Mouse (Mus musculus) heart, postnatal 4 days (tissue): ENCODE measurements around the gene Ell. TPM values are rescaled to one million over a fixed set of nuclear protein-coding genes. Genes with fewer than 3 reads are reported as not detected.
"Not testable (repeated sequence)": the region's sequence is repeated elsewhere in the genome, so short reads cannot be mapped to it uniquely, and the experiment has no call there.

Experiments used
- DNase-seq: peaks from one replicate; pipeline ENCODE4 v3.0.0; 2021
- total RNA-seq, 2 experiments: library from RNA; stranded (reverse); gene quantifications; 2 replicates each; pipeline ENCODE4 v1.2.3; 2021

Gene Ell
- total RNA-seq, 2 experiments from 2014 or later: 16.7 to 17.6 TPM

DNA sequence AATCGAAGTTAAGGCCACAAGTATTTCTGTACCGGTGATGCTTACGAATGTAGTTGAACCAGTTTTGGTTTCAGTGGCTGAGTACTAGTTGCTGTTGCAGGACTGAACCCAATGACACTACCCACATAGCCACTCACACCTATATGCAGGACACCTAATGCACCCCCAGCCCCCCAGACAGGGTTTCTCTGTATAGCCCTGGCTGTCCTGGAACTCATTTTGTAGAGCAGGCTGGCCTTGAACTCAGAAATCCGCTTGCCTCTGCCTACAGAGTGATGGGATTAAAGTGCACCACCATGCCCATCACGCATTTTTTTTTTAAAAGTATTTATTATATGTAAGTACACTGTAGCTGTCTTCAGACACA is 32.2 kb upstream of the Ell start:
- peak; percentile 25 for DNase-seq

DNA sequence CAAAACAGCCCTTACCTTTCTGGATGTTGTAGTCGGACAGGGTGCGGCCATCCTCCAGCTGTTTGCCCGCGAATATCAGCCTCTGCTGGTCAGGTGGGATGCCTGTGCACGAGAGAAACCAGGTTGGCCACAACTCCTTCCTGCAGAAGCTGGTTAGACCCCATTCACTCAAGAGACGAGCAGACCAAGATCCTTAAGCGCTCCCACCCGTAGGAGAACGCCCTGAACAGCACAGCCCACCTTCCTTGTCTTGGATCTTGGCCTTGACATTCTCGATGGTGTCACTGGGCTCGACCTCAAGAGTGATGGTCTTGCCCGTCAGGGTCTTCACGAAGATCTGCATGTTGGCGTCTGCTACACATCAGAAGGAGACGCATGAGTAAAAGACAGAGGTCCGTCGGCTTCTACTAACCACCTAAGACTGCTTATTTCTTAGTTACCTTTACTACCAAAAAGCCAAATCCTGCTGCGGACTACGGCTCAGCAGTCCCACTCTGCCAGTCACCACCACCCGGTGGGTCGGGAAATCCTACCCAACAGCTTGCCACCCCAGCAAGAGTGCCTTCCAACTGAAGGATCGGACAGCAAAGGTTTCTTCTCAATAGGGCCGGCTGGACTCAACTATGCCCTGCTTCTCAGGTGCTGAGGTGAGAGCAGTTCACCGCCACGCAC is 29.8 kb upstream of the Ell start:
- DNase-seq: no peak

DNA sequence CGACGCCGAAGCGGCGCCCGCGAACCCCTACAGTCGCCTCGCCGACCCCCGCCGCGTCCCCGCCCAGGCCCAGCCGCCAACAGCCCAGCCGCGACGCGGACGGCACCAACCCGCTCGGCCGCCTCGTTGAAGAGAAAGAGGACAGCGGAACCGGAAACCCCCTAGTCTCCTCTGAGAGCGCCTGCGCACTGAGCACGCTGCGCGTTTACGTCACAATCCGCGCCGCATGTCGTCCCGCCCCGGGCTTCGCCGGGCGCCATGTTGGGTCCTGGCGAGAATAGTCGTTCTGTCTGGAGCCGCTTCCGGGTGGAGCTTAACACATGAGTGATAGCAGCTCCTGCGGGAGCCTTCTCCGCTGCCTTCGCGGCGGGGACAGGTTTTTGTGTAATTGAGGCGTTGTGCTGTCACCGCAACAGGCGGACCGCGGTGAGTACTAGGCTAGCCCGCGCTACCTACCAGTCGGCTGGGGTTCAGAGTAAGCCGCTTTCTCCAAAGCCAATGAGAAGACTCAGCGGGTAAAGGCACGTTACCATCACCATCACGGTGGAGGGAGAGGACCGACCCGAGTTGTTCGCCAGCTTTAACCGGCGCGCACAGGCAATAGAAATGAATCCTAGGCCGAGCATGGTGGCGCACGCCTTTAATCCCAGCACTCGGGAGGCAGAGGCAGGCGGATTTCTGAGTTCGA is 28.9 kb upstream of the Ell start, which contains the start of gene Uba52:
Uba52 (minus strand) TSS at position 574 of the 688 bp plus-strand sequence.
- DNase-seq: peak; percentile 98

DNA sequence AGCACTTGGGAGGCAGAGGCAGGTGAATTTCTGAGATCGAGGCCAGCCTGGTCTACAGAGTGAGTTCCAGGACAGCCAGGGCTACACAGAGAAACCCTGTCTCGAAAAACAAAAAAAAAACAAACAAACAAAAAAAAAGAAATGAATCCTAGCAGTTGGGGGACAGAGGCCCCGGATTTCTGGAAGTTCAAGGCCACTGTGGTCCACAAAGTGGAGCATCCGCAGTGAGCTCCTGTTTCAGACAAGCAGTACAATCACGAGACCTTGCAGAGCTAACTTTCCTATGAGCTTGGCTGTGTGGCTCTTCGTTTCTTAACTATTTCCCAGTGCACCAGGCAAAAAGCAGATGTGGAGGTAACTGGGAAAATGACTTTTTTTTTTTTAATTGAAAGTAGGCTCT is 28.1 kb upstream of the Ell start:
- not testable (repeated sequence) for DNase-seq

DNA sequence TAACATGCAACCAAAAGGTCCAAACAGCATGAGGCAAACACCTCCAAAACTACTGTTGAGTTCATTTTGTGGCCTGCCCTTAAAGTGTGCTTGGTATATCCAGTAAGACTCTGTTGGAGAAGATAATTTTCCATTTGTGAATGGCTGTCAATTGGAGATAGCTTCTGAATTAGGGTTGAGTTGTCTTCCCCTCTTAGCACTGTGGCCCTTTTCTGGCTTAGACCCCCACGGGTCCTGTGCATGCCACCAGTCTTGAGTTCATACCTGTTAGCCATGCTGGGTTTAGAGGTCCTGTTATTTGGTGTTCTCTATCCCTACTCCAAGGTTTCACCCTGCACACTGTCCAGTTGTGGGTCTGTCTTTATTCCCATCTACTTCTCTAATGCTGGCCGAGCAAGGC is 27.5 kb upstream of the Ell start:
- no peak for DNase-seq

DNA sequence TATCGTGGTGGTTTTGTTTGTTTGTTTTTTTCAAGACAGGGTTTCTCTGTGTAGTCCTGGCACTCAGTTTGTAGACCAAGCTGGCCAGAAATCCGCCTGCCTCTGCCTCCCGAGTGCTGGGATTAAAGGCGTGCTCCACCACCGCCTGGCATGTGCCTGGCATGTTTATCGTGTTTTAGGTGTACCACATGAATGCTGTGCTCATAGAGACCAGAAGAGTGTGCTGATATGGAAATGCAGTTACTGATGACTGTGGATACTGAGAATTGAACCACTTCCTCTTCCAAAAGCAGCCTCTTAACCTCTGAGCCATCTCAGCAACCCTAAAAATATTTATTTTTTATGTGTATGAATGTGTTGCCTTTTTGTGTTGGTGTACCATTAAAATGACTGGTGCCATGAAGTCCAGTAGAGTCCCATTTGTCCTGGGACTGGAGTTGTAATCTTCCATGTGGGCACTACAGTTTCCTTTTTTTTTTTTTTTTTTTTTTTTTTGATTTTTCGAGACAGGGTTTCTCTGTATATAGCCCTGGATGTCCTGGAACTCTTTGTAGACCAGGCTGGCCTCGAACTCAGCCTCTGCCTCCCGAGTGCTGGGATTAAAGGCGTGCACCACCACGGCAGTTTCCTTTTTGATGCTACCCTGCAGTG is 26.9 kb upstream of the Ell start:
- no peak for DNase-seq

DNA sequence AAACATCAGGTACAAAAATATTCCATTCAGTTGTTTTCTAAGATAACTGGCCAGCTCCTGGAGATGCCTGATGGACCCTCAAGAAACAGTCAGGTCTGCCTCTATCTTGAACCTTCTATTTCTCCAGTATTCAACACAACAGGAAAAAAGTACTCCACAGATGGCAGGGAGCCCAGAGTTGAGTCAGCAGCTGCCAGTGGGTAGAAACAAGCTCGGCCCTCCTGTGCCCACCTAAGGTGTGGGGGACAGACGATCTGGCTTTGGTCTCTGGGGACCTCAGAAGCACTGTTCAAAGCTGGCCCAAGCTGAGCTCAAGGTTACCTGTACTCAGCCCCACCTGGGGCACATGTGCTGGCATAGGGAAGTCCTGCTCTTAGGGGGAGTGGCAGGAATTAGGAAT is 25.8 kb upstream of the Ell start:
- no peak for DNase-seq

DNA sequence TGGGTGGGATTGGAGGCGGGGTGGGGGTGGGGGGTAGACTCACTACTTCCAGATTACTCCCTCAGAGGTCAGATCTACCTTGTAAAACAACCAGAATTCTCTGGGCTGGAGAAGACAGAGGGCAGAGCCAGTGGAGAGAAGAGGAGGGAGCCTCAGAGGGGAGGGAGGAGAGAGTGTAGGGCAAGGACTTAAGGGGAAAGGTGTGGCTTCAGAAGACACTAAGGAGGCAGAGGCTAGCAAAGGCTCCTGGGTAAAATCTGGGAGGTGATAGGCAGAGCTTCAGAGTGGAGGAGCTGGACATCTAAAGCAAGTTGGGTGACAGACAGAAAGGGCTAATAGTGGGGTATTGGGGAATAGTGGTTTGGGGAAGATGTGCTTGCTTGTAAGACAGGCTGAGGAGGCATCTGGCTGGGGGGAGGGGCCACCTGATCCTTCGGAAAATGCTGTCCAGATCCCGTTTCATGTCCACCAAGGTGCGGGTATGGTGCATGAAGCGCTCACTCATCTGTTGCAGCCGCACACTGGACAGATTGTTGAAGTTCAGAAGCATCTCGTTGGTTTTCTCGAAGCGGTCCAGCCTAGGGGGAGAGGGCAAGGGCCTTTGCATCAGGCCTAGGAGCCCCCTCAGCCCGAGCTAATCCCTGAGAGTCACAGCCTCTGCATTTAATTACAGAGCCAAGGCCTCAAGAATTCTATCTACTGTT is 21.2 kb upstream of the Ell start:
- DNase-seq: no peak

DNA sequence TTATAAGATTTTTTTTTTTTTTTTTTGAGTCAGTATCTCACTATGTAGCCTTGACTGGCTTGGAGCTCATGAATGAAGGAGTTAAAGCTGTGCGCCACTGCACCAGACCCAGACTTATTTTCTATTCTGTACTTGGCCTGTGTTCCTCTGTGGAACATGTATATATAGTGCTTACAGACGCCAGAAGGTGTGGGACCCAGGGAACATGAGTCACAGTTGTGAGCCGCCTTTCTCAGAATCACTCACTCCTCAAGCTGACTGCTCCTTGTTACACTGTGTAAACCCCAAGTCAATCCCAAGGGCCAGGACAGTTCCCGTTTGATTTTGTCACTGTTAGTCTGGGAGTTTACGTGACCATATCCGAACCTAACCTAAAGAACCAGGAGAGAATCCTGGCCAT is 20.2 kb upstream of the Ell start:
- DNase-seq: no peak

DNA sequence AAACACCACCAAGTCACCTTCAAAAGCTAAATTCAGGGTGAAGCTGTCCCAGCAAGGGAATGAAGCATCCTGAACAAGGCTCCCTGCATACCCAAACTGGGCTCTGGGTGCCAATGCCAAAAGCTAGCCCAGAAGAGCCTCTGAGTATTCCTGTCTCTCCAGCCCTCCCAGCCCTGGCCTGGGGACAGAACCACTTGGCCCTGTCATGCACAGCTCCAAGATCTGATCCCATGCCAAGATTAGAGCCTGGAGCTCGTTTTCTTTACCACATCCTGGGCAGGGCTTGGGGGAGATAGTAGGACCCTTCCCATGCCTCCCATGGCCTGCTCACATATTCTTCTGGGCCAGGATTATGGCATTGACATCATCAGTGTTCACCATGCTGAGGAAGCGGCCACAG is 19.7 kb upstream of the Ell start:
- DNase-seq: no peak

DNA sequence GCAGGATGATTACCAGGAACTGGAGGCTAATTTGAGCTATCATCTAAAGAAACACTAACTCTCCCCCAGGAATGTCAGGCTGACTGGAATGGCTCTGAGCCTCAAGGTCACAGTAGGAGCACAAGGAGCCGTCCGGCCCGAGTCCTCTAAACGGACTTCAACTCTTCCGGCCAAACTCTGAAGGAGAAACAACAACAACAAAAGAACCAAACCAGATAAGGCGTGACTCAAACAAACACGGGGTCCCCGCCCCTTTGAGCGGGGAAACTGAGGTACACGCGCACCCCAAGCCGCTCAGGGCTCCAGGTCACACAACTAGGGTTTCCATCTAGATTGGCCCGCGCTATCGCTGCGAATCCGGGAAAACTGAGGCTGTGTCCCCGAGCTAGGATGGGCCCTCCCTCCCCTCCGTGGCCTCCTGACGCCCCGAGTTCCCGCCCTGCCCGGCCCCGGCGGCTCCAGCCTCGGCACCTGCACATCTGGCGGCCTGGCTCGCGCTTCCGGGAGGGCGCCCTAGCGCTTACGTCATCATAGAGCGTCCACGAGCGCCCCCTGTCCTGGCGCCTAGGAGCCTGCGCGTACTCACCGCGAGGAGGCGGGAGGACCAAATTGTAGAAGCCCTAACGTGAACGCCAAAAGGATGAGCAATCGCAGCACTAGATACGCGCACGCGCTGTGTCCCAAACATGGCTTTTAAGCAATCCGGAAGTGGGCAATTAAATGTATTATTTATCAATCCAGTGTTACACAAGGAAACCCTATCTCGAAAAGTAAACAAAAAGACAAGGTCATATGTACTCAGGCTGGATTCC is 16.5 kb upstream of the Ell start:
- DNase-seq: peak; percentile 96

DNA sequence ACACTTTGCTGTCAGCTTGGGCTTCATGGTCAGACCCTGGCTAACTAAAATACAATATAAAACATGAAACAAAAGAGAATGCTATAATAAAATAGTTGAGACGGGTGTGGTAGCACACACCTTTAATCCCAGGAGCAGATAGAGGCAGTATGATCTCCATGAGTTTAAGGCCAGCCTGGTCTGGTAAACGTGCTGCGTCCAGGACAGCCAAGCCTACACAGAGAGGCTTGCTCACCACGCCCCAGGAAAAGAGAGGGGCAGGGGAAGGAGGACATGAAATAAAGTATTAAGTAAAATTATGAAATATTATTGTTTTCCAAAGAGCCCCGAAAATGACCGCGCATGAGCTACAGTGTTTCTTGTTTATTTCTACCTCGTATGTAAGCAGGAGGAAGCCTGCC is 12.1 kb upstream of the Ell start:
- DNase-seq: no peak

DNA sequence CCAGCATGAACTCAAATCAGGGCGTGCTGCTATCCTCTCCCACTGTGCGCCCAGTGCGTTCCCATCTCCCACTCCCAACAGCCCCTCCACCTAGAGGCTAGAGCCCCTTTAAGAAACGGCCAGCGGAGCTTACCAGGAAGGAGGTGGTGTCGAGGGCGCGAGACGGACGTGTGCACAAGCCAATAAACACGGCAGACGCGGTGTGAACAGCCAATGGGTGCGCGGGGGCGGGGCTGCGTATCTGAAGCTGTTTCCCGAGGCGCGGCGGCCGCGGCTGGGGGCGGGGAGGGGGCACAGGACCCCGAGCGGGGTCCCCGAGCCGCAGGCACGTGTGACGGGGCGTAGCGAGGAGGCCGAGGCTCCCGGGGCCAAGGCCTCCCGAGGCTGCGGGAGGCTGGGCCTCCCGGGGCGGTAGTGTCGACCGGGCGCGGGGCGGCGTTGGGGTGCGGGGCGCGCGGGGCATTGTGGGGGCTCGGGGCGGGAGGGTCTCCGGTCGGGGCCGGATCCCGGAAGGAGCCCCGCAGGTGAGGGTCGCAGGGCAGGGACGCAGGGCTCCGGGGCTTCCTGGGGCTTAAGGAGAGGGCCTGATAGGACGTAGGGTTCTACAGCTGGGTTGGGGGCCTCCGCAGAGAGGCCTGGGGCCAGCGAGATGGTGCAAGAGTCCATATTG is 11.6 kb upstream of the Ell start, which contains the start of the genes Fkbp8 and Kxd1:
Fkbp8 (plus strand) TSS at position 213 of the 670 bp plus-strand sequence.
Kxd1 (minus strand) TSS at position 445 of the 670 bp plus-strand sequence.
- DNase-seq: peak; percentile 99

DNA sequence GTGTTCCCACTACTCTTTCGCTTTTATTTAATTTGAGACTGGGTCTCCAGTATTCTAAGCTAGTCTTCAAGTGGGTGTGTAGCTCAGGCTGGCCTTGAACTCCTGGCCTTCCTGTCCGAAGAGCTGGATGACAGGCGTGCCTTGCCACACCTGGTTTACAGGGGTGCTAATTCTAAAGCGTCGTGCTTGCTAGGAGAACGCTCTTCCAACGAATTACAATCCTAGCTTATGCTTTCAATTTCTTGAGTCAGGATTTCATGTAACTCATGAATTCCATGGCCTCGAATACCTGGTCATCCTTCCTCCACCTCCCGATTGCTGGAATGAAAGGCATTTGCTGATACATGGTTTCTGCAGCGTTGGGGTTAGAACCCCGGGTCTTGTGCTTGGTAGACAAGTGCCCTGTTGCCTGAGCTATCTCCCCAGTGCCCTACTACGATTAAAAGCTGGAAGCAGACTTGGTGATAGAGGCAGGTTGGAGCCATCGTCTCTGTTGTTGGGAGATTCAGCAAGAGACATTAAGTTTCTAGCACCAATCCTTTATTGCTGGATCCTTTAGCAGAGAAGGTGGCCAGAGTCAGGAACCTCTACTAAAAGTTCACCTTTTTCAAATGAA is 11.0 kb upstream of the Ell start:
- no peak for DNase-seq

DNA sequence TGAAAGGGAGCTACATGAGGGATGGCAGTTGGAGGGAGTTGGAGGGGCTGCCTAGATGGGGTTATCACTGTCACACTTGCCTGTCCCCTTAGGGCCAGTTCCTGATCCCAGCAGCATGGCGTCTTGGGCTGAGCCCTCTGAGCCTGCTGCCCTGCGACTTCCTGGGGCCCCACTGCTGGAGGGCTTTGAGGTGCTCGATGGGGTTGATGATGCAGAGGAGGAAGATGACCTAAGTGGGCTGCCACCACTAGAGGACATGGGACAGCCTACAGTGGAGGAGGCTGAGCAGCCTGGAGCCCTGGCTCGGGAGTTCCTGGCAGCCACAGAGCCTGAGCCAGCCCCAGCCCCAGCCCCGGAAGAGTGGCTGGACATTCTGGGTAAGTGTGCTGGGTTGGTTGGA is 10.0 kb upstream of the Ell start:
- DNase-seq: no peak

DNA sequence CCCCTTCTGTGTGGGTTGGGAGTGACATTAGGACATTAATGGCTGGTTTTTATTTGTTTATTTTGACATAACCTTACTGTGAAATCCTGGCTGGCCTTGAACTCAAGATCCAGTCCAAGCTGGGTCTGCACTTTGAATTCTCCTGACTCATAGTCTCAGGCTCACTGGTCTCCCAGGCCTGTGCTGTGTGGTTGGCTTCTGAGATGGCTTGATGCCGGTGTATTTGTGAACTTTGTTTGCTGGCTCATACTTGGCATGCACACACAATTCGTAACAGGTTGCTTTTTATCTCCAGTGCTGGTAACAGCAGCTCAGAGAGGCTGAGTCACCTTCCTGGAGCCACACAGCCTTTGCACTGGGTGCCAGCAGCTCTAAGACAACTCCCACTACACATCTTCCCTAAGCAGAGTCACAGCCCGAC is 9.5 kb upstream of the Ell start:
- DNase-seq: no peak

DNA sequence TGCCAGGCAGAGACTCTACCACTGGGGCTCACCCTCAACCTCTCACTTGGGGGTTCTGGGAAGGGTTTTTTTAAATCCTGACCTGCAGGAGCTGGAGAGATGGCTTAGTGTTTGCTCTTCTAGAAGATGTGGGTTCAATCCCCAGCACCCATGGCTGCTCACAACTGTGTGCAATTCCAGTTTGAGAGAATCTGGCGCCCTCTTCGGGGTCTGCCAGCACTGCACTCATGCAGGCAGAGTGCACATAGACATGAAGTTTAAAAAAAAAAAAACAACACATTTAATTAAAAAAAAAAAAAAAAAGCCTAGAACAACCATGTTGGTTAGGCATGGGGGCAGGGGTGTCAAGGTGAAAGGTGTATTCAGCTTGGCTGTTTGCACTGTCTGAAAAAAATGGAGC is 8.9 kb upstream of the Ell start:
- no peak for DNase-seq

DNA sequence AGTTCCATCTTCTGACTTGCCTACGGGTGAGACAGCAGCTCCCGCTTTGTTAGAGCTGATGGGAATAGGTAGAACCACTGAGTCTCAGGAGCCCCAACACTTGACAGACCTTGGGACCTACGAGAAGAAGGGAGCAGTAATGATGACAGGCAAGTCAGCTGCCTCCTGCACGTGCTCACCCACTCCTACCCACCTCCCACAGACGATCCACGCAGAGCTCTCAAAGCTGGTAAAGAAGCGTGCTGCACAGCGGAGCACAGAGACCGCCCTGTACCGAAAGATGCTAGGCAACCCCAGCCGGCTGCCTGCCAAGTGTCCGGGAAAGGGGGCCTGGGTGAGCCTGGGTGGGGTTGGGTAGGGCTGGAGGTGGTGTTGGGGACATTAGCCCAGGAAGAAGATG is 5.0 kb upstream of the Ell start:
- DNase-seq: no peak

DNA sequence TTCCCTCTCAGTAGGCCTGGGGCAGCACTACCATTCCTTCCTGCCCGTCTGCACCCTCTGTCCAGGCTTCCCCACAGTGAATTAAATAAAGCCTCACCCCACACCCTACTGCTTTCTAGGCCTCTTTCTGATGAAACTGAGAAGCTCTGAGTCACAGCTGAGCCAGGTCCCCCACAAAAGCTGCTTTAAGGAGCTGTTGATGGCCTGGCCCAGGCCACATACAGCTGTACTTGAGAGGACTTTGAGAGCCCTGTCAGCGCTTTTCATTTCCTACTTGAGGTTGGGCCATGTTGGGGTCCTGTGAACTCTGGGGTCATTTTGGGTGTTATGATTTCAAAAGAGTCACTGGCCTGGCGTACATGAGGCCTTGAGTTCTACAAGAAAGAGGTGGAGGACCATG is 4.0 kb upstream of the Ell start:
- no peak for DNase-seq

DNA sequence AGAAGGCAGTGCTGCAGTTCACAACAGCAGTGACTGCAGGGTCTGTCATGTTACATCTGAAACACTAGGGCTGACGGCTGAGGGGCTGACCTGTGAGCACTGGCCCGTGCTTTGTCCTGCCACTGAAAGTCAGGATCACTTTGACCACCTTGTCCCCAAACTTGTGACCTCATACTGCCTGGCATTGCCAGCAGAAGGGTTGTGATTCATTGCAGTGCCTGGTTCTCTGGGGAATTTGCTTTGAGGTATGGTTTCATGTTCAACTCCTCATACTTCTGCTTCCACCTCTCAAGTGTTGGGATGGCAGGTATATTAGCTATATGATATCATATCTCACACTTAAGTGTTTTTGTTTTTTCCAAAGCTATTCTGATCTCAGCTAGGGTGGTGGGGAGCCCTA is 3.6 kb upstream of the Ell start:
- no peak for DNase-seq

DNA sequence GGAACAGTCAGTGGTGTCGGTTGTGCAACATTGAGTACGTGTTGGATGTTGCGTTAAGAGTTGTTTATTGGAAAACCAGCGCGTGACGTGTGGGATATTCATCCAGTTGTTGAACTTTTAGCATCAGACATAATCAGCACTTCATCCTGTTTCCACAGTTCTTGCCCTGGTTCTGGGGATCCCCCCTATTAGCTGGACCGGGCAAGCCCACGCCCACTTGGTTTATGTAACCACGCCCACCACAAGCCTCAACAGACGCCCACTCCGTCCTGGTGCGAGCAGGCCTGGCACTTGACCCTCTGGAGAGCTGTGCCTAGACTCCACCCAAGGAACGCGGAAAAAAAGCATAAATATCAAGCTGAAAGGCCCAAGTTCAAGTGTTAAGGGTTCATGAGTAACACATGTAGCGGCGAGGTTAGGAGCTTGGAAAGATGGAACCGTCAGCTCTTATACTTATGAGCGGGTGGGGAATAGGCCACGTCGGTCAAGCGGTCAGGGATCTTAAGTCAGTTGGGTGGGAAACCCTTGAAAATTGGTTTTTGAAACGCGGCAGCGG is 1.2 kb upstream of the Ell start:
- peak; percentile 71 for DNase-seq
